Mouse (Mus musculus): Measurements from ENCODE around the gene Cotl1.
A peak's percentile ranks its signal among the peaks of the same experiment; 100 is the strongest.

Gene Cotl1

GRCm38 (mm10) chr8:119787341-119787740, 53.0 kb downstream of the Cotl1 start:
- DNase-seq (ENCODE audit: low spot score in 2 of 2), result no peak

GRCm38 (mm10) chr8:119786871-119787270, 53.5 kb downstream of the Cotl1 start:
- DNase-seq (ENCODE audit: low spot score in 2 of 2), result no peak

GRCm38 (mm10) chr8:119785764-119786405, 54.5 kb downstream of the Cotl1 start:
- DNase-seq (ENCODE audit: low spot score in 2 of 2), result no peak

GRCm38 (mm10) chr8:119784676-119785075, 55.7 kb downstream of the Cotl1 start:
- no peak for DNase-seq (ENCODE audit: low spot score in 2 of 2)

GRCm38 (mm10) chr8:119784141-119784574, 56.2 kb downstream of the Cotl1 start:
- peak; percentile 64 to 80 for DNase-seq (ENCODE audit: low spot score in 2 of 2)

- no peak for DNase-seq (ENCODE audit: low spot score in 2 of 2)
Measured at GRCm38 (mm10) chr8:119783579-119783978, 56.8 kb downstream of the Cotl1 start.

- peak; percentile 73 to 90 for DNase-seq (ENCODE audit: low spot score in 2 of 2)
Measured at GRCm38 (mm10) chr8:119782715-119783114, 57.6 kb downstream of the Cotl1 start.

- peak; percentile 62 to 73 for DNase-seq (ENCODE audit: low spot score in 2 of 2)
Measured at GRCm38 (mm10) chr8:119781086-119781840, 59.1 kb downstream of the Cotl1 start.

- DNase-seq (ENCODE audit: low spot score in 2 of 2), result peak in 1 of 2 experiments; percentile 58
Measured at GRCm38 (mm10) chr8:119780402-119781049, 59.8 kb downstream of the Cotl1 start.

GRCm38 (mm10) chr8:119779013-119779737, 61.2 kb downstream of the Cotl1 start:
- peak; percentile 78 to 89 for DNase-seq (ENCODE audit: low spot score in 2 of 2)

GRCm38 (mm10) chr8:119778263-119778662, 62.1 kb downstream of the Cotl1 start, which contains the start of gene Tldc1:
Gene Tldc1, minus strand, starts transcription at chr8:119778416.
- peak; percentile 99 for DNase-seq (ENCODE audit: low spot score in 2 of 2)

GRCm38 (mm10) chr8:119777765-119778164, 62.6 kb downstream of the Cotl1 start:
- no peak for DNase-seq (ENCODE audit: low spot score in 2 of 2)

GRCm38 (mm10) chr8:119776668-119777245, 63.6 kb downstream of the Cotl1 start:
- peak in 1 of 2 experiments; percentile 60 for DNase-seq (ENCODE audit: low spot score in 2 of 2)

GRCm38 (mm10) chr8:119765761-119766444, 74.4 kb downstream of the Cotl1 start:
- DNase-seq (ENCODE audit: low spot score in 2 of 2), result peak in 1 of 2 experiments; percentile 58

GRCm38 (mm10) chr8:119765311-119765710, 75.0 kb downstream of the Cotl1 start:
- DNase-seq (ENCODE audit: low spot score in 2 of 2), result peak in 1 of 2 experiments; percentile 60

GRCm38 (mm10) chr8:119762226-119763220, 77.8 kb downstream of the Cotl1 start:
- DNase-seq (ENCODE audit: low spot score in 2 of 2), result peak in 1 of 2 experiments; percentile 60

- DNase-seq (ENCODE audit: low spot score in 2 of 2), result peak in 1 of 2 experiments; percentile 55
Measured at GRCm38 (mm10) chr8:119761692-119762091, 78.7 kb downstream of the Cotl1 start.
